Mouse (Mus musculus) brain, adult 10 weeks (tissue): Measurements from ENCODE around the gene Ropn1l. TPM values are rescaled to one million over a fixed set of nuclear protein-coding genes. Genes with fewer than 3 reads are reported as not detected.

Experiments
- polyA plus RNA-seq: library from polyadenylated mRNA; stranded (reverse); fragments of 350-450 nt; fragmentation: Illumina TruSeq; extraction: RNeasy Lipid Tissue Mini Kit (QIAGEN cat#74804); gene quantifications from one replicate; pipeline ENCODE4 v1.2.3, GENCODE M21; 2015; ENCODE audit warnings: low read depth, low replicate concordance

Ropn1l gene
- 1.4 TPM for polyA plus RNA-seq

GRCm38 (mm10) chr15:31453098-31453916 is at the start of gene Ropn1l:
Ropn1l (minus strand) TSS chr15:31453737.

Other genes starting within 250 kb of the Ropn1l start
- 8.8 TPM for gene Dap, start 229.4 kb downstream of the Ropn1l start, polyA plus RNA-seq
- 29.0 TPM for gene Ankrd33b, start 86.0 kb downstream of the Ropn1l start, polyA plus RNA-seq
- gene March6, start 77.3 kb upstream of the Ropn1l start, polyA plus RNA-seq = 108 TPM
- 33.6 TPM for gene Cmbl, start 111.7 kb upstream of the Ropn1l start, polyA plus RNA-seq
- 240 TPM for gene Cct5, start 148.1 kb upstream of the Ropn1l start, polyA plus RNA-seq
- gene Fam173b, start 148.1 kb upstream of the Ropn1l start, polyA plus RNA-seq = 13.7 TPM